Mouse (Mus musculus) T-helper 1 cell (primary cell): Measurements from ENCODE around the gene Trem3.

Experiments
- in situ Hi-C: fragments of 300-600 bp; cut with MboI, MseI; formaldehyde crosslinking; loops from one replicate; pipeline ENCODE4 v1.15.1; 2025; ENCODE audit warnings: high pct_unique_total_duplicates

Gene Trem3

GRCm38 (mm10) chr17:48247221-48247928, at the start of gene Trem3:
Gene Trem3, plus strand, starts transcription at chr17:48247777.
- in situ Hi-C loops, result no loop called here

GRCm38 (mm10) chr17:48203086-48203485, 44.5 kb upstream of the Trem3 start:
- in situ Hi-C loops, result no loop called here

- in situ Hi-C loops, result no loop called here
Measured at GRCm38 (mm10) chr17:48212596-48212995, 35.0 kb upstream of the Trem3 start.

GRCm38 (mm10) chr17:48213511-48213910, 34.1 kb upstream of the Trem3 start:
- in situ Hi-C loops, result no loop called here

- in situ Hi-C loops, result no loop called here
Measured at GRCm38 (mm10) chr17:48215429-48215828, 32.1 kb upstream of the Trem3 start.

GRCm38 (mm10) chr17:48230680-48231079, 16.9 kb upstream of the Trem3 start:
- in situ Hi-C loops, result loop anchor here (5.0 kb wide), 1 partner anchor 58 kb away; no protein-coding TSS in a partner anchor

- in situ Hi-C loops, result loop anchor here (5.0 kb wide), 1 partner anchor 60 kb away; no protein-coding TSS in a partner anchor
Measured at GRCm38 (mm10) chr17:48232518-48232917, 15.1 kb upstream of the Trem3 start, which contains the start of gene Trem1. Gene Trem1, plus strand, starts transcription at chr17:48232768.

GRCm38 (mm10) chr17:48233789-48234188, 13.8 kb upstream of the Trem3 start:
- in situ Hi-C loops, result loop anchor here (5.0 kb wide), 1 partner anchor 61 kb away; no protein-coding TSS in a partner anchor

- in situ Hi-C loops, result loop anchor here (5.0 kb wide), 1 partner anchor 62 kb away; no protein-coding TSS in a partner anchor
Measured at GRCm38 (mm10) chr17:48234550-48234949, 13.0 kb upstream of the Trem3 start.

- in situ Hi-C loops, result no loop called here
Measured at GRCm38 (mm10) chr17:48235773-48236370, 11.7 kb upstream of the Trem3 start.

- in situ Hi-C loops, result no loop called here
Measured at GRCm38 (mm10) chr17:48237621-48238020, 10.0 kb upstream of the Trem3 start.

- in situ Hi-C loops, result no loop called here
Measured at GRCm38 (mm10) chr17:48249039-48249438, 1.5 kb downstream of the Trem3 start.

- in situ Hi-C loops, result no loop called here
Measured at GRCm38 (mm10) chr17:48249501-48249900, 1.9 kb downstream of the Trem3 start.

GRCm38 (mm10) chr17:48250631-48251030, 3.1 kb downstream of the Trem3 start:
- in situ Hi-C loops, result no loop called here

GRCm38 (mm10) chr17:48256575-48256974, 9.0 kb downstream of the Trem3 start:
- in situ Hi-C loops, result no loop called here

GRCm38 (mm10) chr17:48261868-48262267, 14.3 kb downstream of the Trem3 start:
- in situ Hi-C loops, result no loop called here

GRCm38 (mm10) chr17:48263741-48264362, 16.3 kb downstream of the Trem3 start, which contains the start of gene Treml4:
Gene Treml4, plus strand, starts transcription at chr17:48264295.
- in situ Hi-C loops, result no loop called here

GRCm38 (mm10) chr17:48264662-48265061, 17.1 kb downstream of the Trem3 start:
- in situ Hi-C loops, result no loop called here

GRCm38 (mm10) chr17:48266138-48266537, 18.6 kb downstream of the Trem3 start:
- in situ Hi-C loops, result no loop called here

- in situ Hi-C loops, result no loop called here
Measured at GRCm38 (mm10) chr17:48266610-48267304, 19.2 kb downstream of the Trem3 start.

- in situ Hi-C loops, result no loop called here
Measured at GRCm38 (mm10) chr17:48267591-48267990, 20.0 kb downstream of the Trem3 start.

GRCm38 (mm10) chr17:48268276-48268675, 20.7 kb downstream of the Trem3 start:
- in situ Hi-C loops, result no loop called here
